Mouse (Mus musculus): ENCODE measurements at regions not wholly inside any gene's neighbourhood (a gene's known extent, or its start where the extent isn't known, plus 50 kb on each side); places are given as distances from the start of the nearest gene placed in this dataset.
A peak's percentile ranks its signal among the peaks of the same experiment; 100 is the strongest.

GRCm38 (mm10) chr7:63313096-63313495 lies 100.7 kb upstream of the Chrna7 start:
- no peak for DNase-seq (ENCODE audit: low spot score in 2 of 2)

- DNase-seq (ENCODE audit: low spot score in 2 of 2), result peak in 1 of 2 experiments; percentile 34
These were observed 107.2 kb upstream of the Chrna7 start for GRCm38 (mm10) chr7:63319594-63319993.

GRCm38 (mm10) chr7:63321171-63321570 lies 108.8 kb upstream of the Chrna7 start:
- DNase-seq (ENCODE audit: low spot score in 2 of 2), result no peak

DNA sequence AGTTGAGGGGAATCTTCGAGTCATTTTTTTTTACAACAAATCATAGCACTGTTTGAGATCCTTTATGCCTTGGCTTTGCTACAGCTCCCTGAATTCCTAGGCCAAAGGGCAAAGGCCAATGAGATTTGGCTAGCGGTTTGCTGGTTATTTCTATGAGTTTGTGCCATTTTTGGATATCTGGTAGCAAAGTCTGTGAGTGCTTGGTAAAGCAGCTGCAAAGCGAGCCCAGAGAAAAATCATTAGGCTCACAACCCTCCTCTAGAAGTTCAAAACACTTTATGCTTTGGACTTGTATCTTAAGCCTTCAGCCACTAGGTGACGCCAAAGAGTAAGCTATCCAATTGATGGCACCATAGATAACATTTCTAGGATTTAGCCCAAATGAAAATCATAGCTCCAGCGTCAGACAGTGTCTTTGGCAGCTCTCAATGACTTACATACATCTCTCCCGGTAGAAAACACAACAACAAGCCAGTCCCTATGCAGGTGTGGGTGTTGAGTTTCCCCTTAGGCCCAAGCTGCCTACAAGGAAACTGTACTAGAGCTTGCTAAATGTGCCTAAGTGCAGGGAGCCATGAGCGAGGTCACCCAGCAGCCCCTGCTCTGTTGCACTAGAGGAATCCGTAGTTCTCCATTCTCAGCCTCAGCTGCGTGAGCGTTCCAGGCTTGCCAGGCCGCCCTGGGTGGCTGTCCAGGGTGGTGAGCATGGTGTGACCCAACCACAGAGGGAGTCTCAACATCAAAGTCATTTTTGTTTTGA lies 109.8 kb upstream of the Chrna7 start:
- no peak for DNase-seq (ENCODE audit: low spot score in 2 of 2)

GRCm38 (mm10) chr7:63335146-63335545 lies 109.4 kb upstream of the Otud7a start:
- DNase-seq (ENCODE audit: low spot score in 2 of 2), result no peak

DNA sequence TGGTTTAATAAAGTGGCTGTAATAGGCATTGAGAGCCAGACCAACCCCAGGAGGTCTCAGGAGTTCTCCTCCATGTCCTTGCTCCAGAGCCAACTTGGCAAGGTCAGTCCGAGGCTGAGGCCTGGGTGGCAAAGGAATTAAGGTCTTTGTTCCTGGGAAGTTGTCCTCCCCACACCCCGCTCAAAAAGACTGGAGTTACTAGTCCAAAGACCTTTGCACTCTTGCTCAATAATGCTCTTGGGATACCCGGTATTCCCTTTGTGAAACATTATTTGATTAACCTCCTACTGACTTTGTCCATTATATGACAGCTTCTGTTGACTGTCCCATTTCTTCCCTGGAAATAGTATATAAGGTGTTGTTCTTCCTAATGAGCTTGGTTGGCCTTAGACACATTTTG lies 108.5 kb upstream of the Otud7a start:
- no peak for DNase-seq (ENCODE audit: low spot score in 2 of 2)

DNA sequence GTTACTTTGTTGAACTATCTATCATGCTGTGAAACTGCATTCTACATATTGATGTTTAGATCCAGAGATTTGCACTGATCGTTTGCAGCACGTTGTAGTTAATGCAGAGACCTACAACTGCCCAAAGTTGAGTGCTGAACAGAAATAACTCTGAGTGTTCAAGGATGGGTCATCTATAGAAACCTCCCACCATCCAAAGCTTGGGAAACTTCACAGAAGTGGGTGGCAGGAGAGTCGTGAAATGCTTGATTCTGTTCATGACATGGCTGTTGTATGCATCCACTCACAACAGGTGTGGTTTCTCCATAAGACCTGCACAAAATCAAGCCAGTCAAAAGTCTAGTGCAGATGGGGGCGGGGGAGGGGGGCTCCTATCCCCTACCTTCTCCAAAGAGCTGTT lies 102.8 kb upstream of the Otud7a start:
- DNase-seq (ENCODE audit: low spot score in 2 of 2), result no peak

GRCm38 (mm10) chr7:63345671-63346392 lies 98.7 kb upstream of the Otud7a start:
- peak in 1 of 2 experiments; percentile 18 for DNase-seq (ENCODE audit: low spot score in 2 of 2)

- no peak for DNase-seq (ENCODE audit: low spot score in 2 of 2)
These were observed 98.2 kb upstream of the Otud7a start for GRCm38 (mm10) chr7:63346393-63346730.

Measured in spleen, postnatal 10 days (tissue).